Mouse (Mus musculus) left cerebral cortex, adult 2 months (tissue): Measurements from ENCODE around the gene Stap1. TPM values are rescaled to one million over a fixed set of nuclear protein-coding genes. Genes with fewer than 3 reads are reported as not detected.
A peak's percentile ranks its signal among the peaks of the same experiment; 100 is the strongest.

Experiments used
- DNase-seq, 2 experiments: peaks; one replicate each; pipeline ENCODE4 v3.0.0; 2021 to 2022; ENCODE audit warnings: low spot score in 2 of 2, mixed read lengths in 1 of 2; ENCODE audit errors: extremely low spot score in 1 of 2
- H3K27ac ChIP-seq: fragments of 200-600 bp; 2 replicates; pipeline ENCODE4 v1.8.1; 2022
- H3K4me3 ChIP-seq: fragments of 200-600 bp; 2 replicates; pipeline ENCODE4 v1.8.1; 2022
- CTCF ChIP-seq: fragments of 200-600 bp; IDR thresholded peaks from 2 replicates; pipeline ENCODE4 v1.8.1; 2022; ENCODE audit warnings: antibody characterized with exemption, mild to moderate bottlenecking, moderate library complexity
- intact Hi-C: fragments of 180-260 bp; cut with DNase I; formaldehyde crosslinking; loops from one replicate; pipeline ENCODE4 v1.15.1; 2025
- long read RNA-seq, 2 experiments: library from polyadenylated mRNA; stranded (forward); transcript quantifications; one replicate each; pipeline ENCODE4 v2.0.0; 2021; ENCODE audit warnings: borderline mapping rate in 2 of 2
- total RNA-seq, 2 experiments: library from RNA; stranded (reverse); gene quantifications; 2 replicates each; pipeline ENCODE4 v1.2.3; 2021

Gene Stap1
- total RNA-seq, result under 1 TPM in 1 of 2 experiments, not detected in 1; 0.14 TPM
- long read RNA-seq, experiment 1, result 0 reads
- long read RNA-seq, experiment 2, result 0 reads

GRCm38 (mm10) chr5:86071538-86071937 lies at the start of gene Stap1:
Gene Stap1, plus strand, starts transcription at chr5:86071746.
- TF ChIP-seq CTCF, result no peak
- intact Hi-C loops, result no loop called here
- no peak for DNase-seq
- Histone ChIP-seq H3K27ac (no peak within 1 kb of the TSS), H3K4me3 (no peak within 1 kb of the TSS)

- Histone ChIP-seq H3K4me3 (no peak overlapping the region), H3K27ac (no peak overlapping the region)
- no peak for DNase-seq
- intact Hi-C loops, result no loop called here
- no peak for TF ChIP-seq CTCF
Observed at GRCm38 (mm10) chr5:86029820-86030219, 41.7 kb upstream of the Stap1 start.

- intact Hi-C loops, result loop anchor here (10.0 kb wide), 1 partner anchor 741 kb away; the partner anchor contains the start of gene Ythdc1
- no peak overlapping the region for H3K27ac ChIP-seq
- no peak for TF ChIP-seq CTCF
Observed at GRCm38 (mm10) chr5:86063501-86063900, 8.0 kb upstream of the Stap1 start.

GRCm38 (mm10) chr5:86065101-86065875 lies 6.3 kb upstream of the Stap1 start, which contains the start of gene Cenpc1:
Gene Cenpc1, minus strand, starts transcription at chr5:86065583.
- DNase-seq, result peak; percentile 92 to 95
- intact Hi-C loops, result loop anchor here (1.0 to 10.0 kb wide), 3 partner anchors 42 to 740 kb away; partner anchors contain the start of genes Uba6 and Ythdc1
- Histone ChIP-seq H3K27ac (peak within 1 kb of the TSS; percentile 85), H3K4me3 (peak within 1 kb of the TSS; percentile 76)
- no peak for TF ChIP-seq CTCF

More at GRCm38 (mm10) chr5:86063501-86063900, 8.0 kb upstream of the Stap1 start:
- DNase-seq, result no peak
- no peak overlapping the region for H3K4me3 ChIP-seq

GRCm38 (mm10) chr5:86065876-86066550 lies 5.5 kb upstream of the Stap1 start:
- DNase-seq, result no peak
- Histone ChIP-seq H3K4me3 (peak overlapping the region; percentile 76), H3K27ac (peak overlapping the region; percentile 45; the same call in 1 of the 2 replicates)
- intact Hi-C loops, result loop anchor here (1.0 to 10.0 kb wide), 3 partner anchors 41 to 739 kb away; partner anchors contain the start of genes Uba6 and Ythdc1
- no peak for TF ChIP-seq CTCF

GRCm38 (mm10) chr5:86066551-86066929 lies 5.0 kb upstream of the Stap1 start:
- DNase-seq, result peak; percentile 83 to 90
- TF ChIP-seq CTCF, result peak; percentile 95
- H3K27ac ChIP-seq, result peak overlapping the region; percentile 30; the same call in 1 of the 2 replicates
- peak overlapping the region; percentile 76 for H3K4me3 ChIP-seq
- intact Hi-C loops, result loop anchor here (5.0 to 10.0 kb wide), 2 partner anchors 41 to 738 kb away; partner anchors contain the start of gene Ythdc1

GRCm38 (mm10) chr5:86068451-86068850 lies 3.1 kb upstream of the Stap1 start:
- intact Hi-C loops, result loop anchor here (5.0 to 10.0 kb wide), 2 partner anchors 39 to 736 kb away; partner anchors contain the start of gene Ythdc1
- no peak for DNase-seq
- no peak overlapping the region for H3K27ac ChIP-seq
- H3K4me3 ChIP-seq, result no peak overlapping the region
- TF ChIP-seq CTCF, result no peak

GRCm38 (mm10) chr5:86069121-86069520 lies 2.4 kb upstream of the Stap1 start:
- intact Hi-C loops, result loop anchor here (5.0 to 10.0 kb wide), 2 partner anchors 38 to 736 kb away; partner anchors contain the start of gene Ythdc1
- no peak for DNase-seq
- H3K27ac ChIP-seq, result no peak overlapping the region
- no peak for TF ChIP-seq CTCF
- no peak overlapping the region for H3K4me3 ChIP-seq

GRCm38 (mm10) chr5:86072756-86073386 lies 1.3 kb downstream of the Stap1 start:
- no peak overlapping the region for H3K4me3 ChIP-seq
- H3K27ac ChIP-seq, result no peak overlapping the region
- DNase-seq, result no peak
- intact Hi-C loops, result no loop called here
- TF ChIP-seq CTCF, result no peak

GRCm38 (mm10) chr5:86078720-86079334 lies 7.3 kb downstream of the Stap1 start:
- DNase-seq, result no peak
- H3K4me3 ChIP-seq, result no peak overlapping the region
- no peak overlapping the region for H3K27ac ChIP-seq
- no peak for TF ChIP-seq CTCF
- intact Hi-C loops, result no loop called here

- Histone ChIP-seq H3K27ac (no peak overlapping the region), H3K4me3 (no peak overlapping the region)
- no peak for DNase-seq
- TF ChIP-seq CTCF, result no peak
- intact Hi-C loops, result no loop called here
Observed at GRCm38 (mm10) chr5:86083987-86084386, 12.4 kb downstream of the Stap1 start.
